24 mouse cellular contexts compared by ENCODE assay signal in genomic region chr19:7491960-7492359, GRCm38 (mm10).
"Had no signal": no experiment of that assay in that cellular context is flagged by ENCODE, and none has a peak within 500 bp of the region (broad histone marks: within the 10 kb centered on the region; RNA-seq: fewer than 3 reads in every experiment).

No protein-coding gene starts in this region.

- H3K27me3 ChIP-seq: heart, embryonic 13.5 days; heart, embryonic 15.5 days; hindbrain, embryonic 13.5 days; hindbrain, embryonic 15.5 days; kidney, embryonic 15.5 days; limb, embryonic 13.5 days; limb, embryonic 15.5 days had no signal

- H3K9me3 ChIP-seq: heart, embryonic 10.5 days; heart, embryonic 13.5 days; heart, embryonic 15.5 days; hindbrain, embryonic 13.5 days; hindbrain, embryonic 15.5 days; kidney, embryonic 15.5 days; limb, embryonic 13.5 days; limb, embryonic 15.5 days had no signal

- H3K27ac ChIP-seq: heart, embryonic 10.5 days; heart, embryonic 13.5 days; heart, embryonic 15.5 days; hindbrain, embryonic 13.5 days; hindbrain, embryonic 15.5 days; hindbrain, postnatal 0 days; kidney, embryonic 15.5 days; kidney, postnatal 0 days; limb, embryonic 13.5 days; limb, embryonic 15.5 days had no signal

- H3K4me2 ChIP-seq: heart, embryonic 13.5 days; heart, embryonic 15.5 days; hindbrain, embryonic 13.5 days; hindbrain, embryonic 15.5 days; kidney, embryonic 15.5 days; limb, embryonic 13.5 days; limb, embryonic 15.5 days had no signal

- H3K4me3 ChIP-seq: heart, embryonic 10.5 days; heart, embryonic 13.5 days; heart, embryonic 15.5 days; hindbrain, embryonic 13.5 days; hindbrain, embryonic 15.5 days; kidney, embryonic 15.5 days; limb, embryonic 13.5 days; limb, embryonic 15.5 days had no signal

- H3K36me3 ChIP-seq: heart, embryonic 10.5 days; heart, embryonic 13.5 days; heart, embryonic 15.5 days; hindbrain, embryonic 13.5 days; hindbrain, embryonic 15.5 days; kidney, embryonic 15.5 days; limb, embryonic 13.5 days; limb, embryonic 15.5 days had no signal

- ATAC-seq: forebrain, postnatal 0 days; hindbrain, postnatal 0 days had no signal

- H3K9ac ChIP-seq: forebrain, postnatal 0 days; heart, embryonic 13.5 days; heart, embryonic 15.5 days; hindbrain, embryonic 13.5 days; hindbrain, embryonic 15.5 days; kidney, embryonic 15.5 days; limb, embryonic 13.5 days; limb, embryonic 15.5 days had no signal

- DNase-seq: forebrain, postnatal 0 days; gastrocnemius, postnatal 14 days; gastrocnemius, postnatal 36 days; heart, adult 18-20 months; heart, postnatal 14 days; heart, postnatal 36 days; kidney, adult 11 months; kidney, adult 2 months; kidney, adult 9 months; kidney, postnatal 14 days; kidney, postnatal 36 days; layer of hippocampus, adult 9-11 months; layer of hippocampus, postnatal 36 days; left cerebral cortex, postnatal 4 days had no signal
